Mouse (Mus musculus): Measurements from ENCODE around the gene Ppp4r3a. TPM values are rescaled to one million over a fixed set of nuclear protein-coding genes. Genes with fewer than 3 reads are reported as not detected.

Gene Ppp4r3a
- polyA plus RNA-seq, 1 experiment: 60.1 TPM

DNA sequence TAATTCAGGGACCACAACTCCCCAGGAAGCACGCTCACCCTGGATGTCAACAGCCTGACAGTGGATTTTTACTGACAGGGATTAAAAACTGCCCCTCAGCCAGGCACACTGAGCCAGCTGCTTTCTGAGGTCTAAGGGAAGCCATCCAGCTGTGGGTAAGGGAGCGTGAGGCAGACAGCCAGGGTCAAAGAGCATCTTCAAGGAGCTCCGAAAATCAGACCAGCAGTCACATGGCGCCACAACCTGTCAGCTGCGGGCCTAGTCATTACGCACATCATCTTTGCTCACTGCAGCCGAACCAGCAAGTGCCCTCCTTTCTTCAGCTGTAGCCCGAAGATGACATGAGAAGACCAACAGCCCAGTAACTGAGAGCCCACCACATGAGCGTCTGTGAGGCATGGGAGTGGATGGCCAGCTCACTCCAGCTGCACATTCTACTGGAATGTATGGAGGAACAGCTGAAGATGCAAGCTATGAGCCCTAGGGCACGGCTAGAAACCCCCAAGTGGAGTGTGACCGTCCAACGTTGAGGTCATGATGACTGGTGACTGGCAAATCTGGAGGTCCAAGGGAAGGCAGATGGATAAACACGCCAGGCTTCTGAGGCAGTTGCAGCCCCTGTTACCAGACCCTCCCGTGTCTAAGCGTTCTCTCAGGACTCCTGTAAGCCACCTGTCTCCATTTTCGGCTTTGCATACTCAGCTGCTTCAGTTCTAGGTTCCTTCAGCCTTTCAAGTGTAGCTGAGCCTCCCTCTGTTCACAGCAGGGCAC lies 87.7 kb downstream of the Ppp4r3a start:
- H3K4me3 ChIP-seq (ENCODE audit: insufficient read depth, low read length): no peak overlapping the region
- no peak overlapping the region for H3K27ac ChIP-seq (ENCODE audit: insufficient read depth, low read depth, low read length)
- H3K4me1 ChIP-seq (ENCODE audit: control insufficient read depth, insufficient read depth, low read length): no peaks in the 10 kb centered on the region
- TF ChIP-seq CTCF (IDR thresholded peaks at IDR 0.05; ENCODE audit: low read depth, low read length) (no peak), POLR2A (IDR thresholded peaks at IDR 0.05; ENCODE audit: borderline replicate concordance, low read depth, low read length) (no peak)

DNA sequence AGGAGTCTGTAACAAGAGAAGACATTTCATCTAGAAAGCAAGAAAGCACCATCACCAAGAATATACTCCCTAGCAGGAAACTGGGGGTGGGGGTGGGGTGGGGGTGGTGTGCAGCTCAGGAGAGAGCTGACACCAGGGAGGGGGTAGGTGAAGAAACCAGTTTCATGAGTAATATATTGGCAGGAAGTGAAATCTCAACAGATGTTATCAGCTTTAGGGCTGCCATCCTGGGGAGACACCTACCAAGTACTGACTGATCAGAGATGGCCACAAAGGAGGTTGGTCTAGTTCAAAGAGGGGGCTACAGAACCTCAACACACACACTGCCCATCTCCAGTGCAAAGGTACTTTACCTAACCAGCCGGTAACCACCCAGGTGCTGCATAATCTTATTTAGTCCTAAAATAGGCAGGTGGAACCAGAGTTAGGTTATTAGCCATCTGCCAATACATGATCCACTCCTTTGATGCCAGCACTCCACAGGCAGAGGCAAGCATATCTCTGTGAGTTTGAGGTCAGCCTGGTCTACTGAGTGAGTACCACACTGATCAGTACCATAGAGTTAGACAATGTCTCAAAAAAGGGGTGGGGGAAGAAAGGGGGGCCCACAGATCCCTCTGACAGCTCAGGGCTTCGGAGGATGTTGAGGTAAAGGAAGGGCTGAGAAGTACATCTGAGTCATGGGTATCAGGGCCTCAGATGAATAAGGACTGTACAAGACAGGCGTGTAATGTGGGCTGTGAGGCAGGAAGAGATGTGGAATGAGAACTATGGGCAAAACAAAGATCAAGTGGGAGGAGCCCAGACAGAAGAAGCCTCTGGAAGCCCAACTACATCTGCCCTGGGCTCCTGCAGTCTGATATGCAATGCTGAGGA lies 89.1 kb downstream of the Ppp4r3a start:
- no peak for TF ChIP-seq POLR2A (IDR thresholded peaks at IDR 0.05; ENCODE audit: borderline replicate concordance, low read depth, low read length)
- Histone ChIP-seq H3K4me1 (ENCODE audit: control insufficient read depth, insufficient read depth, low read length) (no peaks in the 10 kb centered on the region), H3K27ac (ENCODE audit: insufficient read depth, low read depth, low read length) (no peak overlapping the region), H3K4me3 (ENCODE audit: insufficient read depth, low read length) (no peak overlapping the region)

DNA sequence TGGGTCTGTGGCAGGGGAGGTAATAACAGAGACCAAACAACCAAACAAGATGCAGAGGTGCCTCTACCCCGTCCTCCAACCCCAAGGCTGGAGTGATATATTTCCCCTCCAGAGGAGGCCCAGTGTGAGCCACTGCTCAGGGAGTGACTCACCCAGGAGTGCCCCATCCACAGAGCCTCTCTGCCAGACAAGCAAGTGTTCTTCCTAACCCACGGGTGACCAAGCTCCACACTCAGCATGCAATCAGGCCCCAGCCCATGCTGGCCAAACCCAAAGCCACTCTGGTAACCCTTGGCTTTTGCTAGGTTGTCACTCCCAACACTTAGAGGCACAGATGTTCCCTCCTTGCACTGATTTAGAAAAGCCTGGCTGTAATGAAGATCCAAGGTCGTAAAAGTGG lies 90.4 kb downstream of the Ppp4r3a start:
- no peaks in the 10 kb centered on the region for H3K4me1 ChIP-seq (ENCODE audit: control insufficient read depth, insufficient read depth, low read length)
- TF ChIP-seq CTCF (IDR thresholded peaks at IDR 0.05; ENCODE audit: low read depth, low read length) (no peak), POLR2A (IDR thresholded peaks at IDR 0.05; ENCODE audit: borderline replicate concordance, low read depth, low read length) (no peak)

GRCm38 (mm10) chr12:100992505-100992904 lies 91.0 kb downstream of the Ppp4r3a start:
- no peaks in the 10 kb centered on the region for H3K4me1 ChIP-seq (ENCODE audit: control insufficient read depth, insufficient read depth, low read length)
- no peak overlapping the region for H3K27ac ChIP-seq (ENCODE audit: insufficient read depth, low read depth, low read length)
- H3K4me3 ChIP-seq (ENCODE audit: insufficient read depth, low read length): no peak overlapping the region
- TF ChIP-seq POLR2A (IDR thresholded peaks at IDR 0.05; ENCODE audit: borderline replicate concordance, low read depth, low read length) (no peak), CTCF (IDR thresholded peaks at IDR 0.05; ENCODE audit: low read depth, low read length) (no peak)

More for the DNA sequence above, 90.4 kb downstream of the Ppp4r3a start:
- no peak overlapping the region for H3K4me3 ChIP-seq (ENCODE audit: insufficient read depth, low read length)
- no peak overlapping the region for H3K27ac ChIP-seq (ENCODE audit: insufficient read depth, low read depth, low read length)

DNA sequence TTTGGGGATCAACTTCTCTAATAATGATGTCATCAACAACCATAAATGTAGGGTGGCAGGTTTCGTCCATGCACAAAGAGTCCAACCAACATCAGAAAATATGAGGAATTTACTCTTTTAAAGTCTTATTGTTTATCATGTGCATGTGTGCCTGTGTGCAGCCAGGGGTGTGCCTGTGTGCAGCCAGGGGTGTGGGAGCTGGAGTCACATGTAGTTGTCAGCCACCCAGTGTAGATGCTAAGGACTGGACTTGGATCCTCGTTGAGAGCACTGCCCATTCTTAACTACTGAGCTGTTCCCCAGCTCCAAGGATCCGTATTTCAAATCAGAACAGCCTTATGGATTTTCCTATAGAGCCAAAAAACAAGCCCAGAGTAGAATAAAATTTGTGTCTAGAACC lies 92.4 kb downstream of the Ppp4r3a start:
- Histone ChIP-seq H3K4me3 (ENCODE audit: insufficient read depth, low read length) (no peak overlapping the region), H3K27ac (ENCODE audit: insufficient read depth, low read depth, low read length) (no peak overlapping the region), H3K4me1 (ENCODE audit: control insufficient read depth, insufficient read depth, low read length) (no peaks in the 10 kb centered on the region)
- TF ChIP-seq POLR2A (IDR thresholded peaks at IDR 0.05; ENCODE audit: borderline replicate concordance, low read depth, low read length): no peak
- TF ChIP-seq CTCF (IDR thresholded peaks at IDR 0.05; ENCODE audit: low read depth, low read length): no peak

- Histone ChIP-seq H3K27ac (ENCODE audit: insufficient read depth, low read depth, low read length) (no peak overlapping the region), H3K4me3 (ENCODE audit: insufficient read depth, low read length) (no peak overlapping the region), H3K4me1 (ENCODE audit: control insufficient read depth, insufficient read depth, low read length) (peaks cover under 1% of the 10 kb centered on the region)
- TF ChIP-seq CTCF (IDR thresholded peaks at IDR 0.05; ENCODE audit: low read depth, low read length): no peak
- no peak for TF ChIP-seq POLR2A (IDR thresholded peaks at IDR 0.05; ENCODE audit: borderline replicate concordance, low read depth, low read length)
These were observed 93.2 kb downstream of the Ppp4r3a start for GRCm38 (mm10) chr12:100990291-100990690.

- no peak overlapping the region for H3K4me3 ChIP-seq (ENCODE audit: insufficient read depth, low read length)
- no peak for TF ChIP-seq POLR2A (IDR thresholded peaks at IDR 0.05; ENCODE audit: borderline replicate concordance, low read depth, low read length)
- TF ChIP-seq CTCF (IDR thresholded peaks at IDR 0.05; ENCODE audit: low read depth, low read length): no peak
- H3K27ac ChIP-seq (ENCODE audit: insufficient read depth, low read depth, low read length): no peak overlapping the region
- H3K4me1 ChIP-seq (ENCODE audit: control insufficient read depth, insufficient read depth, low read length): peaks cover 5% of the 10 kb centered on the region
These were observed 93.7 kb downstream of the Ppp4r3a start for GRCm38 (mm10) chr12:100989780-100990288.

Other genes with a start within 250 kb of the Ppp4r3a start
- 5.4 and 5.8 TPM in 2 replicates for gene Gpr68, start 175.5 kb downstream of the Ppp4r3a start, polyA plus RNA-seq (2012; ENCODE audit: insufficient read depth, insufficient read length, missing spikeins)
- 0.76 TPM in 1 of 2 replicates, not detected in the other for gene Ccdc88c, start 54.6 kb downstream of the Ppp4r3a start, polyA plus RNA-seq (2012; ENCODE audit: insufficient read depth, insufficient read length, missing spikeins)

Measured in bone marrow macrophage, adult 2 months (primary cell).